Mouse (Mus musculus) CD4-positive naive resting alpha-beta T cell, adult 57 days (primary cell): ENCODE results near the gene Tnn. TPM values are rescaled to one million over a fixed set of nuclear protein-coding genes. Genes with fewer than 3 reads are reported as not detected.

Experiments
- total RNA-seq: library from RNA; stranded (reverse); gene quantifications from one replicate; pipeline ENCODE4 v1.2.4, GENCODE M21; 2023

Gene Tnn
- total RNA-seq: not detected

GRCm38 (mm10) chr1:160153480-160153879, at the start of gene Tnn:
TSS of gene Tnn (minus strand) at chr1:160153580.

GRCm38 (mm10) chr1:160194529-160195336, 41.4 kb upstream of the Tnn start, which contains the start of gene Mrps14:
TSS of gene Mrps14 (plus strand) at chr1:160195215.

GRCm38 (mm10) chr1:160044237-160045021, 109.0 kb downstream of the Tnn start, which contains the start of gene 4930523C07Rik:
TSS of gene 4930523C07Rik (plus strand) at chr1:160044382.

Other genes with a start within 250 kb of the Tnn start
- gene 4930523C07Rik, start 109.2 kb downstream of the Tnn start, total RNA-seq: 578 TPM
- 45.4 TPM for gene Mrps14, start 41.6 kb upstream of the Tnn start, total RNA-seq
- gene Cacybp, start 59.3 kb upstream of the Tnn start, total RNA-seq: 54.1 TPM